Mouse (Mus musculus) stomach, postnatal 0 days (tissue): ENCODE measurements around the gene Cd63. TPM values are rescaled to one million over a fixed set of nuclear protein-coding genes. Genes with fewer than 3 reads are reported as not detected.
A peak's percentile ranks its signal among the peaks of the same experiment; 100 is the strongest.

Experiments
- ATAC-seq: fragments of 200-750 bp; cut with Nextera tagmentation; 2 replicates; pipeline ENCODE4 v1.8.0; 2017; ENCODE audit not compliant: low FRiP score, low TSS enrichment
- DNase-seq: peaks from one replicate; pipeline ENCODE4 v3.0.0-alpha.2; 2016; ENCODE audit warnings: low spot score
- H3K27ac ChIP-seq: fragments of 300-500 bp; sonication (generic); replicated peaks from 2 replicates; pipeline ENCODE4 v1.5.1; 2014; ENCODE audit warnings: mild to moderate bottlenecking, control low read depth
- H3K27me3 ChIP-seq: fragments of 300-500 bp; sonication (generic); 2 replicates; pipeline ENCODE4 v1.6.1; 2014; ENCODE audit warnings: low read length; ENCODE audit not compliant: control insufficient read depth, insufficient read depth
- H3K36me3 ChIP-seq: fragments of 300-500 bp; sonication (generic); 2 replicates; pipeline ENCODE4 v1.6.1; 2014; ENCODE audit warnings: low read length, mixed read lengths; ENCODE audit not compliant: control insufficient read depth, insufficient read depth
- H3K4me1 ChIP-seq: fragments of 300-500 bp; sonication (generic); replicated peaks from 2 replicates; pipeline ENCODE4 v1.6.1; 2014; ENCODE audit warnings: antibody characterized with exemption; ENCODE audit not compliant: control insufficient read depth, insufficient read depth
- H3K4me2 ChIP-seq: fragments of 300-500 bp; sonication (generic); replicated peaks from 2 replicates; pipeline ENCODE4 v1.6.1; 2014; ENCODE audit warnings: low read depth, mild to moderate bottlenecking, control low read depth, moderate library complexity
- H3K4me3 ChIP-seq: fragments of 300-500 bp; sonication (generic); 2 replicates; pipeline ENCODE4 v1.5.1; 2014; ENCODE audit warnings: low read depth, low read length, control low read depth
- H3K9ac ChIP-seq: fragments of 300-500 bp; sonication (generic); 2 replicates; pipeline ENCODE4 v1.6.1; 2014; ENCODE audit warnings: mild to moderate bottlenecking, low read length, control low read depth, mixed read lengths
- H3K9me3 ChIP-seq: fragments of 300-500 bp; sonication (generic); 2 replicates; pipeline ENCODE4 v1.6.1; 2016; ENCODE audit warnings: low read length; ENCODE audit not compliant: control insufficient read depth
- CTCF ChIP-seq: IDR thresholded peaks from 2 replicates; pipeline ENCODE4 v1.5.1; 2016; ENCODE audit warnings: antibody characterized with exemption, low read depth, mild to moderate bottlenecking, moderate library complexity
- EP300 ChIP-seq: optimal IDR thresholded peaks from 2 replicates; pipeline ENCODE3; 2016; ENCODE audit warnings: antibody characterized with exemption
- WGBS: fragments of 180-500 bp; shearing (Covaris S2); extraction: QIAGEN DNeasy Blood & Tissue Kit; methylation state at CpG from one replicate; pipeline ENCODE4 v1.1.7; 2014; 5-methylcytosine and 5-hydroxymethylcytosine counted together
- polyA plus RNA-seq: library from polyadenylated mRNA; unstranded; fragments of >200 nt; fragmentation: Nextera tagmentation; extraction: Ambion mirVana; gene quantifications from 2 replicates; pipeline ENCODE4 v1.2.1, GENCODE M21; 2015

Gene Cd63
- polyA plus RNA-seq, 1 experiment from 2014 or later: 773 TPM

DNA sequence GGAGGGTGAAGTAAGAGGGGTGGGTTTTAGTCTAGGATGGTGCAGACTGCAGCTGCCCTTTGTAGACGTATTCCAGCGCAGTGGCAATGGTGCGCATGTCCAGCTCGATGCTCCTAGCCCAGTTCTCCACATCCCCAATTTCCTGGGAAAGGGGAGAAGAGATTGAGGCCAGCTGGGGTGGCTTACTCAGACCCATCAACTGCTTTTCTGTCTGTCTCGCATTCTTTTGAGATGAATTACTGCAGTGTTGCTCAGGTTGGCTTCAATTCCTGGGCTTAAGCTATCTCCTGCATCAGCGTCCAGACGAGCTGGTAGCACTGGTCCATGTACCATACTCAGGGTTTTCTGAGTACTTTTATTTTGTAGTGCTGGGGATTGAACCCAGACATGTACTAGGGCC is 19.2 kb downstream of the Cd63 start:
- H3K4me2 ChIP-seq: no peak overlapping the region
- no peaks in the 10 kb centered on the region for H3K27me3 ChIP-seq
- no peak for ATAC-seq
- TF ChIP-seq CTCF (no peak), EP300 (no peak)
- no peak overlapping the region for H3K4me3 ChIP-seq
- no peak for DNase-seq
- peaks cover 12% of the 10 kb centered on the region for H3K36me3 ChIP-seq
- WGBS: 69% methylated on average over 7 of the region's 7 CpGs
- H3K9ac ChIP-seq: no peak overlapping the region
- H3K9me3 ChIP-seq: no peaks in the 10 kb centered on the region
- peak overlapping the region; percentile 71 for H3K27ac ChIP-seq
- 0 out of 2 replicates have a peak, but pooled peaks cover 13% of the 10 kb centered on the region for H3K4me1 ChIP-seq

DNA sequence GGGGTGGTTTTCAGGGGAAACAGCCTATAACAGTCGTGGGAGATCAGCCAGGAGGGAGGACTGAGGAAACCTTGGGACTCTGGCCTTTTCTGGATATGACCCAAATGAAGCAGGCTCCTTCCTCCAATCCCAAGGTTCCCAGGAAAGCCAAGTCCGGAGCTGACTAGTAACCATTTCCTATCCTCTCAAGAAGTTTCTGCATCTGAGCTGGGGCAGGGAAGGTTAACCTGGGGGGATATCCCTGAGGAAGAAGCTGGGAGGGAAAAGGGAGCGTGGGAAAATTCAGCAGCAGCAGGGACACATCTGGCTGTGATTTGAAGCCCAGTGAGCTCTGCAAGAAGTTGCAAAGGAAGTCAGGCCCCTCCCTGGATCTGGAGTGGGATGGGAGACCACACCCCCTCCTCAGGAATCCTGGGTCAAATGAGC is 20.0 kb downstream of the Cd63 start:
- Histone ChIP-seq H3K9ac (no peak overlapping the region), H3K4me2 (no peak overlapping the region), H3K27ac (no peak overlapping the region), H3K27me3 (no peaks in the 10 kb centered on the region), H3K4me1 (0 out of 2 replicates have a peak, but pooled peaks cover 13% of the 10 kb centered on the region), H3K4me3 (no peak overlapping the region), H3K36me3 (peaks cover 12% of the 10 kb centered on the region), H3K9me3 (no peaks in the 10 kb centered on the region)
- WGBS: 47% methylated on average over 3 of the region's 3 CpGs
- DNase-seq (no peak), ATAC-seq (no peak)
- no peak for TF ChIP-seq EP300
- no peak for TF ChIP-seq CTCF

DNA sequence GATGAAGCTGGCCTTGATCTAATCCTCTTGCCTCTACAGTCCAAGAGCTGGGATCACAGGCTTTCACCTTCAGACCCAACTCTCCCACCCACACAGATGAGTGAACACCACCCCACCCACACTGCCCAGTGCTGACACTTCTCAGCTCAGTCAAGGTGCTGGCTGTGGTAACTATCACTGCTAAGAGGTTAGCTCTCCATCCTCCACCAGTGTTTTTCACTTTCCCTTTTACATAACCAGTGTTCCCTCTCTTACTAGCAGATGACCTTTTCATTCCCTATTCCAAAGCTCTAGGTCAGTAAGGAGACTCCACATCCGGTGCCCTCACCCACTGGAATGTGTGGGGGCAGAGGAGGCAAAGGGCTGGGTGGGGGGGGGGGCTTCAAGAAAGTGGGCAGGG is 20.5 kb downstream of the Cd63 start:
- H3K9me3 ChIP-seq: no peaks in the 10 kb centered on the region
- no peak overlapping the region for H3K9ac ChIP-seq
- no peak for ATAC-seq
- H3K4me3 ChIP-seq: no peak overlapping the region
- TF ChIP-seq EP300 (no peak), CTCF (no peak)
- peak overlapping the region; percentile 56; the same call in 1 of the 2 replicates for H3K27ac ChIP-seq
- no peak for DNase-seq
- 18% methylated on average over 1 of the region's 1 CpGs for WGBS
- H3K36me3 ChIP-seq: peaks cover 12% of the 10 kb centered on the region
- H3K27me3 ChIP-seq: no peaks in the 10 kb centered on the region
- 0 out of 2 replicates have a peak, but pooled peaks cover 13% of the 10 kb centered on the region for H3K4me1 ChIP-seq
- H3K4me2 ChIP-seq: no peak overlapping the region

DNA sequence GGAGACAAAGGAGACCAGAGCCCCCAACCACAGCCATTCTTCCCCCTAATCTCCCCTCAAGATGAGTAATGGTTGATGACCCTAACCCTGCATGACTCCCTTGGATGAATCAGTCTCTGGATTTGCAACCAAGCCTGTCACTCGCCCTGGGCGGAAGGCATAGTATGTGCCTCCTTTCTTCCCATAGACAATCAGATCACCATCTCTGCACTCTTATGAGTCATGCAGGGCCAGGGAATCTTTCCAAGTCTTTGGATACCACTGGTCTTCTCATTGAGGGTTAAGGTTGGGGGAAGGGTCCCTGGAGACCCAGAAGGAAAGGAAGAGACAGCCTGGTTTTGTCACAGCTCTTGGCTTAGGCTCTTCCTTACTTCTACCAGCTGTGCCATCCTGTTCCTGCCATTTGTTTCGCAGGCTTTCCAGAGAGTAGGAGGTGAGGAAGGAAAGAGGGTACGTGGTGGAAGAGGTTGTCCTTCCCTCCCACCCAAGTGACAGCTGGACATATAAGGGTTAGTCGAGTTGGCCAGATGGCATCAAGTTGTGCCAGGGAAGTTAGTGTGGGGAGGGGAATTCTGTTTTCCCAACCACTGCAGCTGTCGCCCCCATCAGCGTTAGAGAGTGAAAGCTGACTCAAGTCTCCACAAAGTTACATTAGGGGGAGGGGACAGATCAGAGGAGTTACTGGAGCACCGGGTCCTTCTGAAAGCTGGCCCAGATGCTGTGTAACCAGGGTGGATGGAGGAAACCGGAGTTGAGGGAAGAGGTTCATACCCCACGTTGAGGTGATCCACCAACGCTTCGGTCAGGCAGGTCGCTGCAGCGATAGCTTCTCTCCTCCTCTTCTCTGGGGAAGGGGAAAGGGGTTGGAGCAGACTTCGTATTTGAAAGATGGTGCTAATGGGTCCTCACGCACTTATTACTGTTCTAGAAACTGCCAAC is 21.4 kb downstream of the Cd63 start:
- Histone ChIP-seq H3K9me3 (no peaks in the 10 kb centered on the region), H3K4me3 (peak overlapping the region; percentile 68), H3K36me3 (peaks cover 7% of the 10 kb centered on the region), H3K9ac (peak overlapping the region; percentile 81), H3K4me2 (peak overlapping the region; percentile 77), H3K4me1 (0 out of 2 replicates have a peak, but pooled peaks cover 13% of the 10 kb centered on the region), H3K27ac (peak overlapping the region; percentile 97), H3K27me3 (no peaks in the 10 kb centered on the region)
- TF ChIP-seq CTCF (no peak), EP300 (no peak)
- ATAC-seq (no peak), DNase-seq (no peak)
- 61% methylated on average over 16 of the region's 16 CpGs for WGBS

DNA sequence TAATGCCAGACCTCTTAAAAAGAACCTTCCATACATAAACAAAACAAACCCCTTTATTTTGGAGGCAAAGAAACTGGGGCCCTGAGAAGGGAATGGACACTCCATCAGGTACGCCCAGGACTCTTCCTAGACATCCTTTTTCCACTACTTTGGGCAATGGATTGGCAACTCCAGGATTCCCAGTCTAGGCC is 21.9 kb downstream of the Cd63 start, which contains the start of gene Rdh5:
Rdh5 (minus strand) TSS at position 67 of the 191 bp plus-strand sequence.
- WGBS: 17% methylated on average over 1 of the region's 1 CpGs
- ATAC-seq: no peak
- peak within 1 kb of the TSS; percentile 81 for H3K9ac ChIP-seq
- H3K27ac ChIP-seq: peak within 1 kb of the TSS; percentile 97
- TF ChIP-seq EP300 (no peak), CTCF (no peak)
- 0 out of 2 replicates have a peak, but pooled peaks cover 13% of the 10 kb centered on the region for H3K4me1 ChIP-seq
- no peak for DNase-seq
- peak within 1 kb of the TSS; percentile 77 for H3K4me2 ChIP-seq
- H3K9me3 ChIP-seq: no peaks in the 10 kb centered on the region
- H3K27me3 ChIP-seq: no peaks in the 10 kb centered on the region
- peak within 1 kb of the TSS; percentile 68 for H3K4me3 ChIP-seq
- H3K36me3 ChIP-seq: peaks cover 2% of the 10 kb centered on the region; the same call in 1 of the 2 replicates
